Mouse (Mus musculus): ENCODE results near the gene Atrn. TPM values are rescaled to one million over a fixed set of nuclear protein-coding genes. Genes with fewer than 3 reads are reported as not detected.
A peak's percentile ranks its signal among the peaks of the same experiment; 100 is the strongest.

Gene Atrn
- total RNA-seq, 2 experiments from 2014 or later: 14.1 to 15.3 TPM

DNA sequence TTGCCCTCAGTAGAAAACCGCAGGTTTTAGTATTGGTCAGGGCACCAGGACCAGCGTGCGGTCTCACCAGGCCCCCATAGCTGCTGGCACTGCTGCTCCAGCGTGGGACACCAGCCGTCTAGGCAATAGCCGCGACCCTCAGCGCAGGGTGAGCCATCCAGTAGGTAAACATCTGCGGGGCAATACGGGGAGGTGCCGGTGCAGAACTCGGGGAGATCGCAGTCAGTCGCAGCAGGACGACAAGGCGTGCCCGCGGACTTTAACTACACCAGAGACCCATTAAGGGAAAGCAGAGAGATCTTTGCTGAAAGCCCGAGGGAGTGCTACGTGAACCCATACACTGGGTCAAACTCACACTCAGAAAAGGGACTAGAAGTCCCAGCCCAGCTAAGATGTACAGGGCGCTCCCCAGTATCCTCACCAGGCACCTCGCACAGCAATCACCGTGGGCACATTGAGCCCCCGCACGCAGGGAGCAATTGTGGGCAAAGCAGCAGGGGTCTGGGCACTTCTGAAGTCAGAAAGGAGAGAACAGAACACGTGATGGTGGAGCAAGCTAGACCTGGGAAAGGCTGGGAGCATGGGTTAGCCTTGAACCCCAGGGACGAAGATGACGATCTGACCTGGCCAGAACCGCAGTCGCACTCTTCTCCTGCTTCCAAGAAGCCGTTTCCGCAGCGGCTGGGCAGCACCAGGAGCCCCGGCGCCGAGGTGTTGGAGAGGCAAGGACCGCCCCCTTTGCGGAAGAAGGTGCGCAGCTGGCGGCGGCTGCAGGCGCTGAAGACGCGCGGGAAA lies 147.8 kb downstream of the Atrn start:
- H3K4me3 ChIP-seq: peak overlapping the region; percentile 53
- intact Hi-C loops (cut with DNase I): no loop called here
- no peak overlapping the region for H3K27ac ChIP-seq
- no peak for TF ChIP-seq CTCF (IDR thresholded peaks at IDR 0.05)
- no peak for DNase-seq

DNA sequence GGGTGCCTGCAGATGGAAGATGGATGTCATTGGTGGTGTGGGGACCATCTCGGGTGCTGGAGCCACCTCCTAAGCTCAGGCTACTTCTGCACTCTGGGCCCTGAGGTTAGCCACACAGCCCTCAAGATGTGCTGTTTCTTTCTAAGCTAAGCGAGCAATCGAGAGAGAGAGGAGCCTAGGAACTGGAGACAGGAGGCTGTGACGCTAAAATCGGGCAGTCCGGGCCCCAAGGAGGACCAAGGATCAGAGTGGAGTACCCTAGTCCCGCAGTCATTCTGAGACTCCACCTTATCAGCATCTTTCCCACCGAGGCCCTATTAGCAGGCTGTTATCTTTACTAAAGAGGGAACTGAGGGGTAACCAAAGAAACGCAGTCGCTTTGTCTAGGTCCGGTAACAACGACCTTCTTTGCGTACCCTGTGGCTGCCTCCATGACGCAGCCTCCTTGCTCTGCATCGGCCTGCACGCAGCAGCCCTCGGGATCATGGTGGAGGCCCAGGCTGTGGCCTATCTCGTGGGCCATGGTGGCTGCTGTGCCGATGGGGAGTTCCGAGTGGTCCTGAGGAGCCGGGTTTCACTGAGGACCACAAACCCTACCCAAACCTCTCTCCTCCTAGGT lies 148.5 kb downstream of the Atrn start:
- no peak for DNase-seq
- Histone ChIP-seq H3K27ac (no peak overlapping the region), H3K4me3 (peak overlapping the region; percentile 53)
- TF ChIP-seq CTCF (IDR thresholded peaks at IDR 0.05): no peak
- intact Hi-C loops (cut with DNase I): no loop called here

DNA sequence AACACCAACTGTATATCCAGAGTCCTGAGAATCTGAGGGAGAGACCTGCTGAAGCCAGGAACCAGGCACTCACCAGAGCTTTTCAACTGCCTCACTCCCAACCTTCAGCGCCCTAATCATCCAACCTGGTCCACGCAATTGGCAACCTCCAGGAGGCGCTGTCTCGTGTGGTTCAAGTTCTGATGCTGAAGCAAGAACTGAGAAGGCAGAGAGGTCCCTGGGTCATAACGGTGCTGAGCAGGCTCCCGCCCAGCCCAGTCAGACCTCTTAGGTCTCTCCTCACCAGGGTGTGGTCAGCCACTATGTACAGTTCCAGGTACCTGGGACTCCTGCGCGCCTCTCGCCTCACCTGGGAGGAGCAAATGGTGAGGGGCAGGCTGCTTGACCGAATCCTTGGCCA lies 149.3 kb downstream of the Atrn start:
- H3K4me3 ChIP-seq: peak overlapping the region; percentile 17; the same call in 1 of the 2 replicates
- peak; percentile 57 for DNase-seq
- H3K27ac ChIP-seq: no peak overlapping the region
- TF ChIP-seq CTCF (IDR thresholded peaks at IDR 0.05): peak; percentile 65
- intact Hi-C loops (cut with DNase I): no loop called here

DNA sequence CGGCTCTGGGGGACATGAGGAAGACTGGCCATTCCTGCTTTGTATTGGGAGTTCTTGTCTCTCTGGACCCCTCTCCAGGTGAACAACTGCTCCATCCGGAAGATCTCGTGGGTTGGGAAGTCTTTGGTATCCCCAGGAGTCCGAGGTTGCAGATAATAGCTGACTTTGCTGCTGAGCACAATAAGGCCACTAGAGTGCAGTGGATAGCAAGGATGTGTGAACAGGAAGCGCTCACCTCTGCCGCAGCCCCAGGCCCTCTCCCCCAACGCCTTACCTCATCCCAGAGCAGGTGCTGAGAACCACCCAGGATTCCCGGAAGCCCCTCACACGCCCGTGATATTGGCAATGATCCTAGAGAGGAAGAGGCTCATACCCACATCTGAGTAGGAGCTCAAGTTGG lies 149.9 kb downstream of the Atrn start:
- no peak for DNase-seq
- Histone ChIP-seq H3K4me3 (no peak overlapping the region; the same call in 1 of the 2 replicates), H3K27ac (no peak overlapping the region)
- TF ChIP-seq CTCF (IDR thresholded peaks at IDR 0.05): peak; percentile 40
- intact Hi-C loops (cut with DNase I): no loop called here

DNA sequence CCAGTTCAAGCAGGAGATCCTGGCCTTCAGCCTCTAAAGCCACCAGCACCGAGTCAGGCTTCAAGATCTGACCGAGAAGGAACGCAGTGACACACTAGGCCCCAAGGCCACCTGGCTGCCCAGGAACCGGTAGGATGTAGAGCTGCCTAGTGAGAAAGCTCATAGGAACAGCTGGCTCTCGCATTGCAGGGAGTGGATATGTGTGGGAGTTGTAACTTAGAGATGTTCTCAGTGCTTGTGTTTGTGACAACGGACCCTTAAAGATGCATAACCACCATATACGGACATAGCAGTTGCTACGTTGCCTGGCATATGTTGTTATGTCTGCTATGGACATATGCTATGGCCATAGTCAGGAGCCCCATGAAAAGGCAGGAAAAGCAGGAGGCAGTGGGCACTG lies 152.4 kb downstream of the Atrn start:
- peak overlapping the region; percentile 66 for H3K27ac ChIP-seq

DNA sequence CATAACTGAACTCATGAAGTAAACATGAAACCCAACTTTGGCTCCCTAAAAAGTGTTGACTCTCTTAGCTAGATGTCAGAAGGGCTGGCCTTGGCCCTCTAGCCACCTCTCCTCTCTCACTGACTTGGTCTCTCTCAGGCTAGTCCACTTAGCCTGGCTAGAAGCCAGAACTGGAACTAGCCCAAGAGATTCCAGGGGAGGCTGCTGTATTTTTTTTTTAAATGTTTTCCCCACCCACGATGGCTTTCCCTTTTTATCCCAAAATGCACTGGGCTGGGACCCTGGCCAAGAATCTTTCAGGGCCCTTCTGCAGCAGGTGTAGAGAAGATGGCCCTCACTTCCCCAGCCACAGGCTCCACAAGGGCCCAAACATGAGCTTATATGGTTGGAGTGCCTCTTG lies 153.1 kb downstream of the Atrn start:
- Histone ChIP-seq H3K27ac (peak overlapping the region; percentile 66), H3K4me3 (peak overlapping the region; percentile 17)
- intact Hi-C loops (cut with DNase I): no loop called here
- DNase-seq: peak; percentile 86
- no peak for TF ChIP-seq CTCF (IDR thresholded peaks at IDR 0.05)

More for the DNA sequence above, 152.4 kb downstream of the Atrn start:
- TF ChIP-seq CTCF (IDR thresholded peaks at IDR 0.05): no peak
- no peak overlapping the region for H3K4me3 ChIP-seq
- intact Hi-C loops (cut with DNase I): no loop called here
- DNase-seq: no peak

DNA sequence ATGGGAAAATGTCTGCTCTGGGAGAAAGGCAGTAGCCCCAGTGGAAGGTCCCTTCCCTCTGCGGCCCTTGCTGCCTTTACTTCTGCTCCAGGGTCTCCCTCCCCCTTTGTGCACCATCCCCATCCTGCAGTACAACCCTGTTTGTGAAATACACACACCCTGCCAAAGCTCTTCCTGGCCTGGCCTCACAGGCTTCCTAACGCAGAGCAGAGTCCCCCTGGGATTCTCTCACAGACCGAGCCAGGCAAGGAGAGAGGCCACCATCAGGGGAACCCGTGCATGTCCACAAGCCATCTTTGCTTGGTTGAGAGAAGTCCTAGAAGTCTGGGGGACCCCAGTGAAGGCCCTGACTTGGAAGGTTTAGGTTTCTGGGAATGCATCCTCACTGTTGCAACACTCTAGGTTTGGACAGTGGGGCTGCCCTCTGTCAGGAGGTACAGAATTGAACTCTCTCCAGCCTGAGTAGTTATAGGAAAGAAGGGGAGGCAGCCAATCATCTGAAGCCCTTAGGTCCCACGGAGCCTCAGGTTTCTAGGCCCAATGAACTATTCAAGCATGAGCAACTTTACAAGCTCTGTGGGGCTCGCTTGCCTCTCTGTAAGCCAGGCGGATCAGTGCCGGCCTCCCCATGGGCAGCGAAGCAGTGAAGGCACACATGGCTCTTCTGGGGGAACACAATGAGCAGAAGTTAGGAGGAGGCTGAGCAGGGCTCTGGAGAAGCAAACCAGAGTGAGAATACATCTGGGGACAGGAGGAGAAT lies 153.7 kb downstream of the Atrn start:
- no peak for TF ChIP-seq CTCF (IDR thresholded peaks at IDR 0.05)
- intact Hi-C loops (cut with DNase I): no loop called here

DNA sequence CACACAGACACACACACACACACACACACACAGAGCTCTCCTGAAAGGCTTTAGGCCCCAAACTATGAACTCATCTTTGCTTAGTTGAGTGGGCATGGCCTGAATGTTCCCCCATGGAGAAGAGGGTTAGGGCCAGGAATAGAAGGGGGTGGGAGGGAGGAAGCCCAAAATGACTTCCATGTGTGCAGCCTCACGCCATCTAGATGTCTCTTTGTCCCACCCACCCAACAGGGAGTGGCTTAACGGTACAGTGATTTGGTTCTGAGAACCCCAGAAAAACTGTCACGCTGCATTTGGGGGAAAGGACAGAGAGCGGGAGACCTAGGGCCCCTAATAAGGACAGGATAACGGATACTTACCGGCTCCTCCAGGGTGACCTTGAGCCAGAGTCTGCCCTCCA lies 154.5 kb downstream of the Atrn start:
- intact Hi-C loops (cut with DNase I): no loop called here
- no peak for TF ChIP-seq CTCF (IDR thresholded peaks at IDR 0.05)
- DNase-seq: no peak
- peak overlapping the region; percentile 79 for H3K27ac ChIP-seq
- H3K4me3 ChIP-seq: peak overlapping the region; percentile 40

More for the DNA sequence above, 153.7 kb downstream of the Atrn start:
- DNase-seq: peak; percentile 69
- peak overlapping the region; percentile 66 for H3K27ac ChIP-seq
- peak overlapping the region; percentile 23 for H3K4me3 ChIP-seq

DNA sequence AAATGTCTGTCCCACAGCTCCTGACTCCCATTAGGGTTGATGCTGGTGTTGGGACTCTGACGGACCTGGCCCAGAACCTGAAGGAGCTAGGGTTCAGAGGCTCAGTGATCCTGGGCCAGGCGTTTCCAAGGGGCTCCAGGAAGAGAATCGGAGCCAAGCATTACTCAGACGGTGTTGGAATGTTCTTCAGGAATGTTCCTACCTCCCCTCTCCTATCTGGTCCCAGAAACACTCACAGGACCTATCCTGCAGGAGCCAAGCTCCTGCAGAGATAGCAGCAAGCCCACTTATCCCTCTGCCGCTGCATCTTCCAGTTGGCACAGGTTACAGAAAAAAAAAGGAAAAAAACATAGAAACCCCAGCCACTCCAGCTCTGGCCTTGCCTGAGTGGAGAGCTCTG lies 155.3 kb downstream of the Atrn start:
- no peak for TF ChIP-seq CTCF (IDR thresholded peaks at IDR 0.05)
- no peak for DNase-seq

DNA sequence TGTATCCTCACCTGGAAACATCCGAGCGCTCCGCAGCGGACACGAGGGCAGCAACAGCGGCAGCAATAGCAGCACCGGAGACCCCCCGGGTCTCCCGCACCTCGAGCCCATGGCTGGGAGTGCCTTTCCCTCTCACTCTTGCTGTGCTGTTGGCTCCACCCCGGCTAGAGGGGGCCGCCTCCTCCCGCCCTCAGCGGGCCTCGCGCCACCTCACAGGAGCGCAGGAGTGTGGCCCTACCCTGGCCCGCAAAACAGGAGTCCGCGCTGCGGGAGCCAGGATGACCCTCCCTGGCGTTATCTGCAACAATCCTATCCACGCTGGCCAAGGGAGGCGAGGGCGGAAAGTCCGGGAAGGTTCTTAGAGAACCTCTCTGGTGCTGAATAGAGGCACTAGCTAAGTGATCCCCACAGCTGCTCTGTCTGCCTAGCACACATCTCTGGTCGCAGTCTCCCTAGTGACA lies 157.1 kb downstream of the Atrn start, which contains the start of gene Adam33:
Gene Adam33, minus strand, starts transcription at position 411 of the 461 bp plus-strand sequence.
- TF ChIP-seq CTCF (IDR thresholded peaks at IDR 0.05): no peak
- H3K27ac ChIP-seq: peak within 1 kb of the TSS; percentile 57
- peak; percentile 65 for DNase-seq
- intact Hi-C loops (cut with DNase I): no loop called here
- peak within 1 kb of the TSS; percentile 62 for H3K4me3 ChIP-seq

More for the DNA sequence above, 155.3 kb downstream of the Atrn start:
- peak overlapping the region; percentile 62 for H3K4me3 ChIP-seq
- H3K27ac ChIP-seq: peak overlapping the region; percentile 79
- intact Hi-C loops (cut with DNase I): no loop called here

DNA sequence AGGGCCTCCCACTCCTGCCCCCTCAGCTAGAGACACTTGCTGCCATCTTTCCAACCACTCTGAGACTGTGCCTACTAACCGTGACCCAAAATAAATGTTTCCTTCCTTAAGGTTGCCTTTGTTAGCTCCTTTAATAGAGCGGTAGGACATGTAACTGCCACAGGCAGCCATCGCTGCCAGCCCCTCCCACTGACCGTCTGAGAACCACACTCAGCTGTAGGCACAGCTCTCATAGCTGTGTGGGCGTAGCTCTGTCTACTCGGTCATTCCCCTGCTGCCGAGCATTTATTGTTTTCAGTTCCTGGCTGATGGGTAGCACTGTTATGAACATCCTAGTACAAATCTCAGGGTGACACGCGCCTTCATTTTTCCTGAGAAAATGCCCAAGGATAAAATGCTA lies 160.0 kb downstream of the Atrn start:
- TF ChIP-seq CTCF (IDR thresholded peaks at IDR 0.05): no peak
- no peak for DNase-seq
- intact Hi-C loops (cut with DNase I): no loop called here
- Histone ChIP-seq H3K4me3 (no peak overlapping the region), H3K27ac (no peak overlapping the region)

DNA sequence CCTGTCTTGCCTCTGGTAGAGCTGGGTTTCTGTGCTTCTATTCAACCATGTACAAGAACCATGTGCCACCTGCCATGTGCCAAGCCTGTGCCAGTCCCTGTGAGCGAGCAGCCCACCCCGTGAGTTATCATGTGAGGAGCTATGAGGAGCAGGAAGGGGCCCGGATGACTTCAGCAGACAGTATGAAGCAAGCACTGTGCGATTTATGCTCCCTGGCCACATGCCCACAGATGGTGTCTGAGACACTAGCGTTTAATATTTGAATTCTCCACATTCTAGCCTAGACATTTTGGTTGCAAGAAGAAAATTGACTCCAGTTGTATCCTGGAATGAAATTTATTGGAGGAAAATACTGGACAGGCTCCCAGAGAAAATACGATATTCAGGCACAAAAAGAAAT lies 161.2 kb downstream of the Atrn start:
- DNase-seq: peak; percentile 44
- Histone ChIP-seq H3K27ac (no peak overlapping the region), H3K4me3 (no peak overlapping the region)
- intact Hi-C loops (cut with DNase I): no loop called here
- no peak for TF ChIP-seq CTCF (IDR thresholded peaks at IDR 0.05)

DNA sequence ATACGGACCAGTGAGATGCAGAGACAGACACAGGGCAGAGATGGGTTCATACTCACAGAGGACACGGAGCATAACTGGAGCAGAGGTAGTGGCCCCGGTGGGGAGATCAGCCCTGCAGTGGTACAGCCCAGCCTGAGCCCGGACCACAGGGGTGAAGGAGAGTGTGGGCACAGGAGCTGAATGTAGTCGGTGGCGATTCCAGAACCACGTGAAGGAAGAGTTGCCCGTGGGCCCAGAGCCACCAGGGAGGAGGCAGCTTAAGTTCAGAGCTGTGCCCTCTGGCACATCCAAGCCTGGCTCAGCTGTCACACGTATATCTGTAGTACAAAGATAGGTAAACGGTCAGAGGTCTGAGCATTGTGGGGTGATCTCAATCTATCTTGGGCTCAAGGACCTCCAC lies 166.2 kb downstream of the Atrn start:
- no peak overlapping the region for H3K4me3 ChIP-seq
- intact Hi-C loops (cut with DNase I): no loop called here
- no peak for TF ChIP-seq CTCF (IDR thresholded peaks at IDR 0.05)
- peak; percentile 15 for DNase-seq
- no peak overlapping the region for H3K27ac ChIP-seq

Small RNA genes within 50 kb of the gene (microRNA-seq; reads per million reads assigned to microRNA genes)
- not detected for gene Mir6973b

Other genes with a start within 250 kb of the Atrn start
- 100 to 1,000 TPM; 104 to 127 TPM for gene Ddrgk1, start 241.8 kb upstream of the Atrn start, total RNA-seq (2021)
- 10 to 100 TPM; 10.8 to 16.2 TPM for gene Itpa, start 238.9 kb upstream of the Atrn start, total RNA-seq (2021)
- under 1 TPM in 1 of 2 experiments, not detected in 1; 0.45 TPM for gene Slc4a11, start 209.0 kb upstream of the Atrn start, total RNA-seq (2021)
- 1 to 10 TPM; 3.1 to 5.0 TPM for gene 4930402H24Rik, start 89 bp upstream of the Atrn start, total RNA-seq (2021)
- gene Gfra4, start 136.6 kb downstream of the Atrn start, total RNA-seq (2021): 1 to 10 TPM; 1.1 to 1.7 TPM
- 1 to 10 TPM; 2.5 TPM for gene Adam33, start 157.3 kb downstream of the Atrn start, total RNA-seq (2021)
- gene Siglec1, start 180.3 kb downstream of the Atrn start, total RNA-seq (2021): under 1 TPM; 0.36 to 0.39 TPM
- 10 to 100 TPM; 11.7 to 14.8 TPM for gene Hspa12b, start 220.8 kb downstream of the Atrn start, total RNA-seq (2021)
- not detected for gene Gm11037, start 227.0 kb downstream of the Atrn start, total RNA-seq (2021)

All from gastrocnemius, adult 2 months (tissue).